Comparison of ENCODE assay signal across 8 mouse cellular contexts in genomic region chr13:67637294-67638007, GRCm38 (mm10). TPM values are rescaled to one million over a fixed set of nuclear protein-coding genes. Genes with fewer than 3 reads are reported as not detected.
A peak's percentile ranks its signal among the peaks of the same experiment; 100 is the strongest.
DNase-seq lines count a peak whose midpoint lies in the region; ATAC-seq and TF ChIP-seq lines count a peak whose summit lies in the region.

Gene Gm49345 (minus strand): TSS chr13:67637769.
Gene Zfp729a (minus strand): TSS chr13:67637791.

- H3K4me2 ChIP-seq in heart, embryonic 12.5 days: peak within 1 kb of the TSS; percentile 56
- H3K4me2 ChIP-seq in kidney, postnatal 0 days (ENCODE audit: low read length): peak within 1 kb of the TSS; percentile 56
- H3K4me2 ChIP-seq in liver, embryonic 11.5 days: peak within 1 kb of the TSS; percentile 61
- peak within 1 kb of the TSS; percentile 41 for H3K4me2 ChIP-seq in stomach, embryonic 14.5 days (replicated peaks; ENCODE audit: low read depth, low read length)

- H3K27ac ChIP-seq in heart, embryonic 12.5 days (ENCODE audit: poor library complexity, severe bottlenecking): peak within 1 kb of the TSS; percentile 41; the same call in 1 of the 2 replicates
- H3K27ac ChIP-seq in kidney, postnatal 0 days: peak within 1 kb of the TSS; percentile 87
- no peak within 1 kb of the TSS for H3K27ac ChIP-seq in liver, embryonic 11.5 days (ENCODE audit: low read depth, low read length)
- H3K27ac ChIP-seq in stomach, embryonic 14.5 days (ENCODE audit: low read length): peak within 1 kb of the TSS; percentile 59

- peak; percentile 93 for DNase-seq in CD4-positive helper T cell, adult 2 months (ENCODE audit: low read depth, low spot score)
- peak; percentile 89 for DNase-seq in brain, embryonic 18.5 days (ENCODE audit: low read depth, low spot score)
- DNase-seq in kidney, postnatal 0 days (ENCODE audit: low spot score): peak; percentile 97
- DNase-seq in liver, embryonic 11.5 days (ENCODE audit: low spot score): peak; percentile 81
- peak; percentile 91 for DNase-seq in naive thymus-derived CD4-positive, alpha-beta T cell, adult 2 months (ENCODE audit: low read depth)

- peak within 1 kb of the TSS; percentile 97 for H3K4me3 ChIP-seq in heart, embryonic 12.5 days
- peak within 1 kb of the TSS; percentile 92 for H3K4me3 ChIP-seq in kidney, postnatal 0 days (replicated peaks; ENCODE audit: low read depth, low read length)
- H3K4me3 ChIP-seq in liver, embryonic 11.5 days (ENCODE audit: low read depth, low read length): peak within 1 kb of the TSS; percentile 69
- peak within 1 kb of the TSS; percentile 82 for H3K4me3 ChIP-seq in stomach, embryonic 14.5 days (ENCODE audit: low read depth, low read length)

- H3K4me1 ChIP-seq in heart, embryonic 12.5 days (replicated peaks): 0 out of 2 replicates have a peak, but pooled peaks cover 2% of the 10 kb centered on the region
- H3K4me1 ChIP-seq in kidney, postnatal 0 days (replicated peaks; ENCODE audit: insufficient read depth, low read length): no peaks in the 10 kb centered on the region
- H3K4me1 ChIP-seq in liver, embryonic 11.5 days (replicated peaks; ENCODE audit: control insufficient read depth, insufficient read depth, low read length): no peaks in the 10 kb centered on the region
- H3K4me1 ChIP-seq in stomach, embryonic 14.5 days (ENCODE audit: control insufficient read depth, insufficient read depth, low read length): no peaks in the 10 kb centered on the region

- ATAC-seq in erythroid progenitor cell, adult 5-6 weeks (replicated peaks; ENCODE audit: low FRiP score, poor library complexity, severe bottlenecking): peak; percentile 86
- ATAC-seq in heart, embryonic 12.5 days (ENCODE audit: insufficient number of reproducible peaks, low FRiP score): peak; percentile 98
- peak; percentile 99 for ATAC-seq in kidney, postnatal 0 days (replicated peaks; ENCODE audit: low FRiP score, low read depth)
- ATAC-seq in liver, embryonic 11.5 days (replicated peaks; ENCODE audit: low FRiP score): peak; percentile 98
- ATAC-seq in stomach, embryonic 14.5 days (ENCODE audit: insufficient number of reproducible peaks, insufficient read depth, low FRiP score, low read depth): peak; percentile 98

- H3K9me3 ChIP-seq in heart, embryonic 12.5 days (replicated peaks): no peaks in the 10 kb centered on the region
- H3K9me3 ChIP-seq in kidney, postnatal 0 days (replicated peaks; ENCODE audit: low read length): no peaks in the 10 kb centered on the region
- no peaks in the 10 kb centered on the region for H3K9me3 ChIP-seq in liver, embryonic 11.5 days (ENCODE audit: control insufficient read depth, low read length)
- no peaks in the 10 kb centered on the region for H3K9me3 ChIP-seq in stomach, embryonic 14.5 days (ENCODE audit: control insufficient read depth, low read depth, low read length)

- peak; percentile 64 for TF ChIP-seq CTCF in kidney, postnatal 0 days (IDR thresholded peaks at IDR 0.05; ENCODE audit: low read depth)

- H3K36me3 ChIP-seq in heart, embryonic 12.5 days: no peaks in the 10 kb centered on the region
- H3K36me3 ChIP-seq in kidney, postnatal 0 days (ENCODE audit: insufficient read depth, low read length): no peaks in the 10 kb centered on the region
- H3K36me3 ChIP-seq in liver, embryonic 11.5 days (ENCODE audit: control insufficient read depth, insufficient read depth, low read length): no peaks in the 10 kb centered on the region
- no peaks in the 10 kb centered on the region for H3K36me3 ChIP-seq in stomach, embryonic 14.5 days (ENCODE audit: control insufficient read depth, insufficient read depth, low read length)

- WGBS in heart, embryonic 12.5 days: under 1% methylated on average over 19 of the region's 19 CpGs
- WGBS in kidney, postnatal 0 days: under 1% methylated on average over 19 of the region's 19 CpGs
- WGBS in liver, embryonic 11.5 days: under 1% methylated on average over 19 of the region's 19 CpGs
- WGBS in stomach, embryonic 14.5 days: under 1% methylated on average over 19 of the region's 19 CpGs

- H3K9ac ChIP-seq in heart, embryonic 12.5 days: peak within 1 kb of the TSS; percentile 83
- peak within 1 kb of the TSS; percentile 71 for H3K9ac ChIP-seq in kidney, postnatal 0 days (ENCODE audit: low read depth, low read length)
- peak within 1 kb of the TSS; percentile 78 for H3K9ac ChIP-seq in liver, embryonic 11.5 days (ENCODE audit: low read depth, low read length)
- peak within 1 kb of the TSS; percentile 45 for H3K9ac ChIP-seq in stomach, embryonic 14.5 days (replicated peaks; ENCODE audit: low read depth, low read length)

- H3K27me3 ChIP-seq in heart, embryonic 12.5 days (replicated peaks): no peaks in the 10 kb centered on the region
- no peaks in the 10 kb centered on the region for H3K27me3 ChIP-seq in kidney, postnatal 0 days (ENCODE audit: insufficient read depth, low read length)
- H3K27me3 ChIP-seq in liver, embryonic 11.5 days (replicated peaks; ENCODE audit: control insufficient read depth, insufficient read depth, low read length): no peaks in the 10 kb centered on the region
- H3K27me3 ChIP-seq in stomach, embryonic 14.5 days (ENCODE audit: control insufficient read depth, insufficient read depth, low read length): no peaks in the 10 kb centered on the region

RNA-seq across cellular contexts. Expression of gene Gm49345, which starts in this region (rescaled TPM):
- total RNA-seq in erythroid progenitor cell, adult 5-6 weeks (2015; ENCODE audit: low replicate concordance): not detected in 2 replicates
- total RNA-seq in erythroid progenitor cell, adult 5-6 weeks (2017; ENCODE audit: low replicate concordance): 0.13 TPM in 1 of 2 replicates, not detected in the other
- not detected in 2 replicates for polyA plus RNA-seq in heart, embryonic 12.5 days (2016; fragmentation: Nextera tagmentation; extraction: Ambion mirVana)
- 0.08 TPM in 1 of 2 replicates, not detected in the other for polyA plus RNA-seq in kidney, postnatal 0 days (2015; fragmentation: Nextera tagmentation; extraction: Ambion mirVana)
- not detected in 2 replicates for polyA plus RNA-seq in liver, embryonic 11.5 days (2014; fragmentation: Nextera tagmentation; extraction: Ambion mirVana)
- not detected in 2 replicates for polyA plus RNA-seq in stomach, embryonic 14.5 days (2014; fragmentation: Nextera tagmentation; extraction: Ambion mirVana)

RNA-seq across cellular contexts. Expression of gene Zfp729a, which starts in this region (rescaled TPM):
- 1.3 and 4.3 TPM in 2 replicates for total RNA-seq in erythroid progenitor cell, adult 5-6 weeks (2015; ENCODE audit: low replicate concordance)
- total RNA-seq in erythroid progenitor cell, adult 5-6 weeks (2017; ENCODE audit: low replicate concordance): 1.2 and 6.0 TPM in 2 replicates
- polyA plus RNA-seq in heart, embryonic 12.5 days (2016; fragmentation: Nextera tagmentation; extraction: Ambion mirVana): 1.7 and 2.3 TPM in 2 replicates
- polyA plus RNA-seq in kidney, postnatal 0 days (2015; fragmentation: Nextera tagmentation; extraction: Ambion mirVana): 2.5 and 3.3 TPM in 2 replicates
- polyA plus RNA-seq in liver, embryonic 11.5 days (2014; fragmentation: Nextera tagmentation; extraction: Ambion mirVana): 1.8 and 2.3 TPM in 2 replicates
- polyA plus RNA-seq in stomach, embryonic 14.5 days (2014; fragmentation: Nextera tagmentation; extraction: Ambion mirVana): 3.5 and 3.6 TPM in 2 replicates
